Mouse (Mus musculus) right cerebral cortex, postnatal 4 days (tissue): ENCODE results near the gene Ttpal.

Source experiments
- DNase-seq: peaks from one replicate; pipeline ENCODE4 v3.0.0-alpha.2; 2022

Gene Ttpal

DNA sequence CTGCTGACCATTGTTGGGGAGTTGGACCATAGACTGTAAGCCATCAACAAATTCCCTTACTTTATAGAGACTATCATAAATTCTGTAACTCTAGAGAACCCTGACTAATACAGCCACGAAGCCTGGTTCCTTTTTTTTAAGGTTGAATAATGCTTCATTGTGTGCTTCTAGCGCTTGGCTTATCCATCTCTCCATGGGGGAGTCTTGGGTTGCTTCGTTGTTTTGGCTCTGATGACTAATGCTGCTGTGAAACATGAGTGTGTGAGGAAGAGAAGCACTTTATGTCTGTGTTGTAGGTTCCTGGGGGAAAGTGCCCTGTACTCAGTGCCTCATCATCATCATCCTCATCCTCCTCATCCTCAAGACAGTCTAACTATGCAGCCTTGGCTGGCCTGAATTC is 61.8 kb downstream of the Ttpal start:
- no peak for DNase-seq

DNA sequence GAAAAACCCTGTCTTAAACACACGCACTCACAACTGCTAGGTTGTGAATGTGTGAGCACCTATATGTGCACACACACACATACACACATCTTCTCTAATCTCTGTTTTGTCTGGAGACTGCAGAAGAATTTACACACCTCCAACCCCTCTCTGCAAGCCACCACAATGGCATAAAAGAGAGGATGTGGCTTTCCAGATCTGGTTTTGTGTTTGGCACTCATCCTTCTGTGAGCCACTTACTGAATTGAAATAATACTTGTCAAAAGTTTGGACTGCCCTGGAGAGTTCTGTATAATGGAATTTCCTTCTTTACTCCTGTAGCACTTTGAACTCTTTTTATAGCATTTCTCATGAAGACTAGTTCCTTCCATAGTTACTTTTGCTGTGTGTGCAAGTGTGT is 64.9 kb downstream of the Ttpal start:
- no peak for DNase-seq
